Mouse (Mus musculus): Measurements from ENCODE around the gene Rnf157. TPM values are rescaled to one million over a fixed set of nuclear protein-coding genes. Genes with fewer than 3 reads are reported as not detected.
A peak's percentile ranks its signal among the peaks of the same experiment; 100 is the strongest.

The Rnf157 gene
- polyA plus RNA-seq, 1 experiment from 2014 or later, result 10.2 TPM

DNA sequence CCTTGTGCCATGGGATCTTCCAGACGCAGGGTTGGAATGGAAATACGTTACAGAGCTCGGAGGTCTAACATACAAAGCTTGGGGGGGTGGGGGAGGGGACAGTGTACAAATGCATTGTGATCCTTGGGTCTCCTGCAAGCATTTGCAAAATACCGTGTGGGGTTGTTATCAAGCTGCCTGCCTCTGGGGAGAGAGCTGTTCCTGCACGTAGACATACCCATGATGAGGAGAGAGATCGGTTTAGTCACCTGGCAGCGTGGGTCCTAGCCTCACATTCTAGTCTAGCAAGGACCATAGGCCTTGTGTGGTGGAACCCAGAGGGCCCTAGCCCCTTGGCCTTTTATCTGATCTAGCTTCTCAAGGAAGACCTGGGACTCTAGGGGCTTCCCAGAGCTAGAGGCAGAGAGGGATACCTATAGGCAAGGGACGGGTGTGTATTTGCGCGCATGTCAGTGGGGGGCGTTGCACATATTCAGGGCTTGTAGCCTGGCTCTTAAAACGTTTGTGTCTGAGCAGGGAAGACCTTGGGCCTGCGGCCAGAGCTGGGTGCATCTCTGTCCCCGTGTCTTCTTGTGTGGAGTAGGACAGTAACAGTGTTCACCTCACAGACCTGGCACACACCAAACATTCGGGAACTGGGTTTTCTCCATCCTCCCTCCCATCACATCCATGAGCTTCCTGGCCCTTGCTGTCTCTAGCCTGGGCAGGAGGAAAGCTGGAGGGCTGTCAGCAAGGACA is 29.5 kb upstream of the Rnf157 start:
- Histone ChIP-seq H3K4me2 (no peak overlapping the region), H3K4me3 (no peak overlapping the region), H3K36me3 (peaks cover 25% of the 10 kb centered on the region), H3K4me1 (peaks cover 12% of the 10 kb centered on the region), H3K27ac (no peak overlapping the region), H3K9me3 (no peaks in the 10 kb centered on the region), H3K27me3 (peaks cover 12% of the 10 kb centered on the region), H3K9ac (no peak overlapping the region)
- WGBS, result 75% methylated on average over 15 of the region's 15 CpGs
- no peak for ATAC-seq (ENCODE audit: insufficient number of reproducible peaks, insufficient read depth, low FRiP score, low TSS enrichment, low read depth)

DNA sequence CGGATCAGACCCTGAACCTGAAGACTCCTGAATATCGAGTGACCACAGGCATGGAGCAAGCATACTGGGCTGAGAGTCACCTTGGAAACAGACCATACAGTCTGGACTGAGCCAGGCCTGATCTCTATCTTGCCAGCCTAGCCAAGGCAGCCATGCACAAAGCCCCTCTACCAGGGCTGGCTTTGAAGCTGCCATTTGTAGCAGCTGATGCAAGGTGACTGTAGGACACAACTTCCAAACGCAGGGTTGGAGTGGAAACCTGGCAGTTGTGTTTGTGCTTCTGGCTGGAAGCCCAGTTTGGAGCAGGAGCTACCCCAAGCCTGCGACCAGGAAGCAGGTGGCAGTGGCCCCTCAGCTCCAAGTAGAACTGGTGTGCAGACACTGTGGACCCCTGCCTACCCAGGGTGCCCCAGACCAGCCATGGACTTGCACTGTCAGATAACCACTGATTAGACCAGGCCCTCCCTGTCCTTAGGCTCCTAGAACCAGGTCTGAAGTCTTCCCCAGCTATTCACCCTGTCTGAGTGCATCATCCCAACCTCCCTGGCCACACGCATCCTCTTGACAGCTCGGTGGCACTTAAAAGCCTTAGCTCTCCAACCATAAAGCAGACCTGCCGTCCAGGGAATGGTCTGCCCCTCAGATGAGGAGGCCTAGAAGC is 27.7 kb upstream of the Rnf157 start:
- H3K27me3 ChIP-seq, result no peaks in the 10 kb centered on the region
- no peak overlapping the region for H3K9ac ChIP-seq
- no peaks in the 10 kb centered on the region for H3K9me3 ChIP-seq
- H3K4me2 ChIP-seq, result no peak overlapping the region
- WGBS, result 84% methylated on average over 7 of the region's 7 CpGs
- H3K4me1 ChIP-seq, result peaks cover 22% of the 10 kb centered on the region
- no peak overlapping the region for H3K4me3 ChIP-seq
- peaks cover 34% of the 10 kb centered on the region for H3K36me3 ChIP-seq
- peak overlapping the region; percentile 39 for H3K27ac ChIP-seq
- no peak for ATAC-seq (ENCODE audit: insufficient number of reproducible peaks, insufficient read depth, low FRiP score, low TSS enrichment, low read depth)

DNA sequence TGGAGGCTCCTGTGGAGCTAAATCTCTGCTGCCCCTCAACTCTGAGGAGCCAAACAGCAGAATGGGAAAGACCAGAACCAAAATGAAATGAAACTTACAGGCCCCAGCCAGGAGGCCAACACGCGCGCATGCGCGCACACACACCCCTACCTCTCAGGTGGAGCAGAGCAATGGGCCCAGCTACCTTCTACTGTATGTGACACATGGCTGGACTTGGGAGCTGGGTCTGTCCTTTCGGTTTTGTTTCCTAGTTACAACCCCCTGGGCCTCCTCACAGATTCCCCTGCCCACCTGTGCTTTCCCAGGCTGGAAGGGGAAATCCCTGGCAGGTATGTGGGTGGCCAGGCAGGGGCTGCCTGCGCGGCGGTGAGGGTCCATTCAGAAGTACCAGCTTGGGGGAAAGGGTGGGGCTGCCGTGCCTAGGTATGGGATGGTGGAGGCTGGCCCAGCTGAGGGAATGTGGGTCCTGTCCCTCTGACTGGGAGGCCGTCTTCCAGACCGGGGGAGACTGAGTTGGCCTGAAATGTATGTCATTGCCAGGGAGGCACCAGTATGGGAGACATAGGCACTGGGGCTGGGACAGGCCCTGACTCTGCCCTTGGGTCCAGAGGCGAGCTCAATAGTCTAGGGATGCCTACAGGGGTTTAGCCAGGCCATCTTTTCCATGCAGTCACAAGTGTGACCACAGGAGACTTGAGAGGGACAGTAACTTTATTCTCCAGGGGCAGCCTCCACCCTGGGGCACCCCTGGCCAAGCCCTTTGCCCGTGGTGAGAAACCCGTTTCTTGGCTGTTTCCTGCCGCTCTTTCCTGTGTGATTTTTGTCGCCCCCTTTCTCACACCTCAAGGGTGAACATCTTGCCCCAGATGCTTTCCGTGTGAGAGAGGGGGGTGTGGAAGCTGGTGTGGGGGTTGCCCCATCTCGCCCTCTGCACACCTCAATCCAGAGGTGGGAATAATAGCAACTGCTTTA is 26.7 kb upstream of the Rnf157 start:
- H3K4me2 ChIP-seq, result no peak overlapping the region
- 83% methylated on average over 19 of the region's 19 CpGs for whole genome bisulfite sequencing
- H3K9me3 ChIP-seq, result no peaks in the 10 kb centered on the region
- peaks cover 26% of the 10 kb centered on the region for H3K4me1 ChIP-seq
- no peak for ATAC-seq (ENCODE audit: insufficient number of reproducible peaks, insufficient read depth, low FRiP score, low TSS enrichment, low read depth)
- no peaks in the 10 kb centered on the region for H3K27me3 ChIP-seq
- H3K36me3 ChIP-seq, result peaks cover 34% of the 10 kb centered on the region
- H3K9ac ChIP-seq, result no peak overlapping the region
- H3K4me3 ChIP-seq, result no peak overlapping the region
- H3K27ac ChIP-seq, result 0 out of 2 replicates have a peak overlapping the region, but pooled peaks have one; percentile 16

DNA sequence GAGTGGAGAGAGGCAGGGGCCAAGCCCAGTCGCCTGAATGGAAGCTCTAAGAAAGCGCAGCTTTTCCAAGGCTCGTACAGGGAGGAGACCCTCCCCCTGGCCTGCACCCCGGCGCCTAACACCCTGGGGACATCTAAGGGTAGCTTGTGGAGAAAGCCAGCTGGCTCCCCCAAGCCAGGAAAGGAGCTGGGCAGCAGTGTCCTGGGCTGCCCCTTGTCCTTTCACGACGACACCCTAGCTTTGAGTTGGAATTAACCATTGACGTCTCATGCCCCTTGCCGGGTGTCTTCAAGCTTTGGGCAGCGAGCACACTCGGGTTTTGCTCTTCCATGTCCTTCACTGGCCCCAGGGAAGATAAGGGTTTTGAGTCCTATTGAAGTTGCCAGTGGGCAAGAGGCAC is 24.7 kb upstream of the Rnf157 start:
- no peak for ATAC-seq (ENCODE audit: insufficient number of reproducible peaks, insufficient read depth, low FRiP score, low TSS enrichment, low read depth)
- peak overlapping the region; percentile 61 for H3K9ac ChIP-seq
- WGBS, result 88% methylated on average over 11 of the region's 11 CpGs
- H3K27me3 ChIP-seq, result no peaks in the 10 kb centered on the region
- H3K9me3 ChIP-seq, result no peaks in the 10 kb centered on the region
- peaks cover 30% of the 10 kb centered on the region for H3K4me1 ChIP-seq
- H3K4me3 ChIP-seq, result 0 out of 2 replicates have a peak overlapping the region, but pooled peaks have one; percentile 3
- no peak overlapping the region for H3K4me2 ChIP-seq
- 0 out of 2 replicates have a peak overlapping the region, but pooled peaks have one; percentile 55 for H3K27ac ChIP-seq
- peaks cover 34% of the 10 kb centered on the region for H3K36me3 ChIP-seq

DNA sequence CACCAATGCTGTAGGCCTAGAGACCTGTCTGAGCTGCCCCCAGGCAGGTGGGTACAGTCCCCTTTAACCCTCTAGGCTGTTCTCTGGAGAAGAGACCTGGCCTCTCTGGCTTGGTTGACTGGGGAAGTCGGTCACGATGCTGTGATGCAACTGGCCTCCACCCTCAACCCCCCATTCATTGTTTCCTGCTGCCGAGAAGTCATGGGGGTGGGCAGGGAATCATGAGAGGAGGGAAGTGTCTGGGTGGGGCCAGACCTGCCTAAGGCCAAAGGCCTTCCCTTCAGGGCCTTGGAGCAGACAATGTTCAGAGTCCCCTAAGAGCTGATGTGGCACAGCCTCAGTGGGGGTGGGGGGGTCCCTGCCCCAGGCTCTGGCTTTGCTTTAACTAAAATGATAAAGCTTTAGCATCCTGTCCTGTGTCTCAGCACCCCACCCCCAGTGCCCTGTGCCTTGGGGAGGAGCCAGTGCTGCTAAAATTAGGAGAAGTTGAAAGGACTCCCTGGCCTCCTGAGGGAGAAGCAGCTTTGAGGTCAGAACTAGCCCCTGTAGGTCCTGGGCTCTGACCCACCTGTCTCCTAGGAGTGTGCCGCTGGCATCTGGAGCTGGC is 24.0 kb upstream of the Rnf157 start:
- Histone ChIP-seq H3K27me3 (no peaks in the 10 kb centered on the region), H3K9me3 (no peaks in the 10 kb centered on the region), H3K27ac (peak overlapping the region; percentile 55; the same call in 1 of the 2 replicates), H3K4me2 (peak overlapping the region; percentile 68), H3K4me1 (peaks cover 33% of the 10 kb centered on the region), H3K36me3 (peaks cover 34% of the 10 kb centered on the region), H3K4me3 (0 out of 2 replicates have a peak overlapping the region, but pooled peaks have one; percentile 3), H3K9ac (peak overlapping the region; percentile 61)
- ATAC-seq (ENCODE audit: insufficient number of reproducible peaks, insufficient read depth, low FRiP score, low TSS enrichment, low read depth), result no peak
- WGBS, result 35% methylated on average over 4 of the region's 4 CpGs

DNA sequence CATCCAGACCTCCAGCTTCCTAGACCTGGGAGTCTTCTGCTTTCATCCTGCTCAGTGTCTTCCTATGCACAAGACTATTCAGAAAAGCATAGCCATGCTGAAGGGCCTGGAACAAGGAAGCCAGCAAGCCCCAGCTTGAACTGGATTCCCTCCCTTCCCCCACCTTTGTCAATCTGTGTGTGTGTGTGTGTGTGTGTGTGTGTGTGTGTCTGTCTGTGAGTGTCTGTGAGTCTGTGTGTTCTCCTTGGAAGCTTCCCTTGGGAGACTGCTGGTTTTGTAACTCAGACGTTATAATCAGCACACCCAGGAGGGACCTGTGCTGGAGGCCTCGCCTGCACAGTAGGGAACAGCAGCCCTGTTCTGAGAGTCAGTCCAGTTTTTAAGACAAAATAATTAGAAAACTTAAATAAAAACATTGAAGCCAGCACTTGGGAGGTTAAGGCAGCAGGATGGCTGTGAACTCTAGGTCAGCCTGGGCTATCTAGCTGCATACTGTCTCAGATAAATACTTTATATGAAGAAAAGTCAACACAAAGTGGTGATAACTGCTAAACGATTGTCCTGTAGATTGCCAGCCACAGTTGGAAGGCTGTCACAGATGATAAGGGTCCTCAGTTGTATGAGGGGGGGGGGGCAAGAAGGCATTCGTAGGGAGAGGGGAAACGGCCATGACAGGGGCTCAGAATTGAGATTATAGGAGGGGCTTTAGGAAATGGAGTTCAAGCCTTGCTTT is 23.3 kb upstream of the Rnf157 start:
- H3K27me3 ChIP-seq, result no peaks in the 10 kb centered on the region
- no peaks in the 10 kb centered on the region for H3K9me3 ChIP-seq
- H3K9ac ChIP-seq, result peak overlapping the region; percentile 61
- 55% methylated on average over 5 of the region's 5 CpGs for WGBS
- no peak for ATAC-seq (ENCODE audit: insufficient number of reproducible peaks, insufficient read depth, low FRiP score, low TSS enrichment, low read depth)
- peak overlapping the region; percentile 68 for H3K4me2 ChIP-seq
- H3K27ac ChIP-seq, result peak overlapping the region; percentile 55; the same call in 1 of the 2 replicates
- peak overlapping the region; percentile 70 for H3K4me3 ChIP-seq
- H3K4me1 ChIP-seq, result peaks cover 37% of the 10 kb centered on the region
- peaks cover 34% of the 10 kb centered on the region for H3K36me3 ChIP-seq

DNA sequence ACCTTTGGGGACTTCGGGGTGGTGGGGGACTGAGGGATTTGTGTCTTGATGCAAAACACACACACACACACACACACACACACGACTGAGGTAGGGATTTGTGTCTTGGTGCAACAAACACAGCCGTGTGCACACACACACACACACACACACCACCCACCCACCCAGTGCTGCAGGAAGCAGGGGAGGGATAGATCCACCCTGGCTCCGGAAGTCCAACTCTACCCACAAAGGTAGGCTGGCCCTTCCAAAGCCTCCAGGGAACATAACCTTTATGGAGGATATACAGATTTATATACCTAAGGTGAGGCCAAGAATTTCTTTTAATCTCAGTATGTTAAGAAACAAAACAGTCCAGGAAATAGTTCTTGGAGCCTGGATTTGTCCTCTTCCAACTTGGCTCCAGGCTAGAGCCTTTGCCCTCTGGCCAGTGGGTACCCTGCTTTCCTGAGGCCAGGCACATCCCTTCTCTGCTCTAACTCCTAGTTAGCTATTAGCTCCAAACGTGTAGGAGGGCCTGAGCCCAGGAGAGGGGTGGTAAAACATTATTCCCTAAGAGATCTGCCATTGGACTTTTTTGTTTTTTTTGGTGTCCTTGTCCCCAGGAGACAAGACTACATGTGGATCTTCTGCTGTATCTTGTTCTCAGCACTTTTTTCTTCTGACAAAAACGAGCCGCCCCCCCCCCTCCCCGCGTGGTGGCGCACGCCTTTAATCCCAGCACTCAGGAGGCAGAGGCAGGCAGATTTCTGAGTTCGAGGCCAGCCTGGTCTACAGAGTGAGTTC is 22.3 kb upstream of the Rnf157 start:
- H3K36me3 ChIP-seq, result peaks cover 27% of the 10 kb centered on the region
- H3K27ac ChIP-seq, result peak overlapping the region; percentile 90
- peak overlapping the region; percentile 70 for H3K4me3 ChIP-seq
- 45% methylated on average over 12 of the region's 12 CpGs for WGBS
- no peaks in the 10 kb centered on the region for H3K27me3 ChIP-seq
- H3K9ac ChIP-seq, result peak overlapping the region; percentile 85
- peaks cover 45% of the 10 kb centered on the region for H3K4me1 ChIP-seq
- H3K9me3 ChIP-seq, result no peaks in the 10 kb centered on the region
- peak overlapping the region; percentile 68 for H3K4me2 ChIP-seq
- ATAC-seq (ENCODE audit: insufficient number of reproducible peaks, insufficient read depth, low FRiP score, low TSS enrichment, low read depth), result no peak

DNA sequence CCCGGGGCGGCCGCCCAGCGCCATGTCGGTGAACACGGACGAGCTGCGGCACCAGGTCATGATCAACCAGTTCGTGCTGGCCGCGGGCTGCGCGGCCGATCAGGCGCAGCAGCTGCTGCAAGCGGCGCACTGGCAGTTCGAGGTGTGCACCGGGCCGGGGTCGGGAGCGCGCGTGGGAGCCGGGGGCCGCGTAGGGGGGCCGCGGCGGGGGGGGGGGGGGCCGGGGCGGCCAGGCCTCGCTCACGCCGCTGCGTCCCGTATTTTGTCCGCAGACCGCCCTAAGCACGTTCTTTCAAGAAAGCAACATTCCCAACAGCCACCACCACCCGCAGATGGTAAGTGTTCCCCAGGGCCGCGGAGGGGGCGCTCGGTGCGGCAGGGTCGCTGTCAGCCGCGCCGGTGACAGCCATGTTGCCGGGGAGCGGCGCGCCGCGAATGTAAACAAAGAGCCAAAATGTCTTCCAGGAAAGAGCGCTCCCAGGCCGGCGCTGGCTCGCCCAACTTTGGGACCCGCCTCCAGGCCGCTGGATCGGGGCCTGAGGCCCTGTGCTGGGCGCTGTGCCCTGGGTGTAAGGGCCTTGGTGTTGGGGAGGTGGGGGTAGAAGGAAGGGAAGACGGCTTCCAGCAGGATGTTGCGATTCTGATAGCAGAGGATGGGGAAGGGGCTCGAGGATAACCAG is 21.6 kb upstream of the Rnf157 start:
- no peaks in the 10 kb centered on the region for H3K27me3 ChIP-seq
- H3K9me3 ChIP-seq, result no peaks in the 10 kb centered on the region
- WGBS, result under 1% methylated on average over 63 of the region's 67 CpGs
- no peak; the same call in 1 of the 2 replicates for ATAC-seq (ENCODE audit: insufficient number of reproducible peaks, insufficient read depth, low FRiP score, low TSS enrichment, low read depth)
- peak overlapping the region; percentile 68 for H3K4me2 ChIP-seq
- peaks cover 21% of the 10 kb centered on the region for H3K36me3 ChIP-seq
- peak overlapping the region; percentile 90 for H3K27ac ChIP-seq
- H3K4me3 ChIP-seq, result peak overlapping the region; percentile 70
- peaks cover 45% of the 10 kb centered on the region for H3K4me1 ChIP-seq
- H3K9ac ChIP-seq, result peak overlapping the region; percentile 85

DNA sequence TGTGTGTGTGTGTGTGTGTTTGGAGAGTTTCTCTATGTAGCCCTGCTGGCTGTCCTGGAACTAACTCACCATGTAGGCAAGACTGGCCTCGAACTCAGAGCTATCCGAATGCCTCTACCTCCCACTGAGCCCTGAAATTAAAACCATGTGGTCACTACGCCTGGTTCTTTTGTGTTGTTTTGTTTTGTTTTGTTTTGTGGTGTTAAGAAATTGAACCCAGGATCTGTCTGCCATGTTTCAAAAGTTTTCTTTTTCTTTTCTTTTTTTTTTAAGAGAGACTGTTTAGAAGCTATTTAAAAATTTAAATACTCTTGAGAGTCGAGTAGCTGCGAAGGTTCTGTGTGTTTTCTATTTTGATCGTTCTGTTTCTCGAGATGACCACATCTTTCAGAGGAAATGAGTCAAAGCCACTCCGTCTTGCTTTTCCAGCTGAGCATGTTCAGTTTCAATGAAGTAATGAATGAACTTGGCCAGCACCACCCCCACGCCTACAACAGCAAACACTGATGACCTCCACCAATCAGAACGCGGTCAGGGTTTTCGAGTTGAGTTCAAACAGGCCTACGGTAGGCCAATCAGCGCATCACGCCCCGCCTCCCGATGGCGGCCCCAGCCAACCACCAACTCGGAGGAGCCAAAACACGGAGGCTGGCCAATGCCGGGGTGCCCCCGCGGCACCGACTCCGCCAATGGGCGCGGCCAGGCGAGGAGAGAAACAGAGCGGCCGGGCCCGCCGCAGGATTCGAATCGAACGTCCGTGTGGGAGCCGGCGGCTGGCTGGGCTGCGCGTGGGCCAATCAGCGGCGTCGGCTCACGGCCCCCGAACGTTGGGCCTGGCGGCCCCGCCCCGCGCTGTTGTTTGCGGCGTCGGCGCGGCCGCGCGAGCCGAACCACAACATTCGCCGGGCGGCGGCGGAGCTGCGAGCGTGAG is 20.8 kb upstream of the Rnf157 start, which contains the start of gene Ubald2:
Ubald2 (plus strand) TSS at position 739 of the 931 bp plus-strand sequence.
- no peaks in the 10 kb centered on the region for H3K9me3 ChIP-seq
- no peaks in the 10 kb centered on the region for H3K27me3 ChIP-seq
- H3K4me2 ChIP-seq, result peak within 1 kb of the TSS; percentile 68
- H3K27ac ChIP-seq, result peak within 1 kb of the TSS; percentile 90
- peak; percentile 97 for ATAC-seq (ENCODE audit: insufficient number of reproducible peaks, insufficient read depth, low FRiP score, low TSS enrichment, low read depth)
- H3K4me1 ChIP-seq, result peaks cover 45% of the 10 kb centered on the region
- WGBS, result 1% methylated on average over 66 of the region's 66 CpGs
- H3K9ac ChIP-seq, result peak within 1 kb of the TSS; percentile 85
- peaks cover 15% of the 10 kb centered on the region for H3K36me3 ChIP-seq
- H3K4me3 ChIP-seq, result peak within 1 kb of the TSS; percentile 70

Data from embryonic facial prominence, embryonic 13.5 days (tissue).